In genomic region chr17:85464466-85465411, GRCm38 (mm10) we compare ENCODE assay signal across 8 mouse cellular contexts.
A peak's percentile ranks its signal among the peaks of the same experiment; 100 is the strongest.
DNase-seq lines count a peak whose midpoint lies in the region; ATAC-seq lines count a peak whose summit lies in the region.

No protein-coding gene starts in this region.

- peak overlapping the region; percentile 52 for H3K4me2 ChIP-seq in intestine, embryonic 16.5 days (ENCODE audit: low read depth, low read length)
- peak overlapping the region; percentile 42 for H3K4me2 ChIP-seq in midbrain, embryonic 11.5 days

- DNase-seq in adrenal gland, postnatal 10 days: peak; percentile 57
- no peak for DNase-seq in adrenal gland, adult 18-20 months (ENCODE audit: low spot score in 2 of 2)
- DNase-seq in embryo, embryonic 11 days: peak; percentile 52
- peak; percentile 93 for DNase-seq in midbrain, embryonic 11.5 days (ENCODE audit: low spot score, missing footprints)
- no peak for DNase-seq in layer of hippocampus, postnatal 10 days (ENCODE audit: low spot score in 2 of 2)
- no peak for DNase-seq in right cerebral cortex, postnatal 10 days (ENCODE audit: low spot score in 2 of 2)

- no peaks in the 10 kb centered on the region for H3K36me3 ChIP-seq in intestine, embryonic 16.5 days (ENCODE audit: control insufficient read depth, insufficient read depth, low read length)
- no peaks in the 10 kb centered on the region for H3K36me3 ChIP-seq in midbrain, embryonic 11.5 days (ENCODE audit: control insufficient read depth, insufficient read depth, low read length)

- 4% methylated on average over 40 of the region's 40 CpGs for WGBS in intestine, embryonic 16.5 days
- WGBS in midbrain, embryonic 11.5 days: 2% methylated on average over 40 of the region's 40 CpGs

- H3K4me1 ChIP-seq in intestine, embryonic 16.5 days (ENCODE audit: control insufficient read depth, insufficient read depth, low read length): 0 out of 2 replicates have a peak, but pooled peaks cover 6% of the 10 kb centered on the region
- peaks cover 15% of the 10 kb centered on the region for H3K4me1 ChIP-seq in midbrain, embryonic 11.5 days (ENCODE audit: control insufficient read depth, insufficient read depth, low read length)

- peak; percentile 86 for ATAC-seq in intestine, embryonic 16.5 days
- peak; percentile 85 for ATAC-seq in midbrain, embryonic 11.5 days (ENCODE audit: low FRiP score)
- no peak for ATAC-seq in megakaryocyte-erythroid progenitor cell, adult 5-6 weeks (replicated peaks; ENCODE audit: low FRiP score, low TSS enrichment, poor library complexity, severe bottlenecking)

- H3K9ac ChIP-seq in intestine, embryonic 16.5 days (ENCODE audit: low read depth, low read length): peak overlapping the region; percentile 45; the same call in 1 of the 2 replicates
- H3K9ac ChIP-seq in midbrain, embryonic 11.5 days (ENCODE audit: low read length): peak overlapping the region; percentile 25; the same call in 1 of the 2 replicates

- H3K9me3 ChIP-seq in intestine, embryonic 16.5 days (ENCODE audit: control insufficient read depth, low read length): no peaks in the 10 kb centered on the region
- peaks cover 2% of the 10 kb centered on the region; the same call in 1 of the 2 replicates for H3K9me3 ChIP-seq in midbrain, embryonic 11.5 days (ENCODE audit: control insufficient read depth, low read length)

- H3K27ac ChIP-seq in intestine, embryonic 16.5 days (ENCODE audit: low read length): no peak overlapping the region
- H3K27ac ChIP-seq in midbrain, embryonic 11.5 days (ENCODE audit: low read depth, low read length): no peak overlapping the region

- H3K27me3 ChIP-seq in intestine, embryonic 16.5 days (replicated peaks; ENCODE audit: control insufficient read depth, insufficient read depth, low read length): peaks cover 56% of the 10 kb centered on the region
- H3K27me3 ChIP-seq in midbrain, embryonic 11.5 days (ENCODE audit: control insufficient read depth, insufficient read depth, low read length): peaks cover 86% of the 10 kb centered on the region

- peak overlapping the region; percentile 41 for H3K4me3 ChIP-seq in intestine, embryonic 16.5 days (ENCODE audit: low read length)
- H3K4me3 ChIP-seq in midbrain, embryonic 11.5 days (ENCODE audit: low read depth, low read length): peak overlapping the region; percentile 11; the same call in 1 of the 2 replicates

Comparison
In these comparisons a context has a peak if more than half of its experiments do, and no peak if none do; other contexts are left out.
1. DNase-seq: peak in adrenal gland, postnatal 10 days (single experiment), embryo, embryonic 11 days (single experiment) and midbrain, embryonic 11.5 days (single experiment); none in adrenal gland, adult 18-20 months (0 of 2), layer of hippocampus, postnatal 10 days (0 of 2) and right cerebral cortex, postnatal 10 days (0 of 2).